Mouse (Mus musculus) forebrain, embryonic 11.5 days (tissue): ENCODE results near the gene Pdzd2. TPM values are rescaled to one million over a fixed set of nuclear protein-coding genes. Genes with fewer than 3 reads are reported as not detected.

Experiments
- ATAC-seq: fragments of 200-750 bp; cut with Nextera tagmentation; replicated peaks from 2 replicates; pipeline ENCODE4 v1.8.0; 2017; ENCODE audit warnings: moderate TSS enrichment; ENCODE audit not compliant: low FRiP score
- DNase-seq: peaks from one replicate; pipeline ENCODE4 v3.0.0-alpha.2; 2017; ENCODE audit warnings: low spot score
- H3K27ac ChIP-seq: fragments of 300-500 bp; sonication (generic); 2 replicates; pipeline ENCODE4 v1.5.1; 2014; ENCODE audit warnings: low read depth, low read length
- H3K27me3 ChIP-seq: fragments of 300-500 bp; sonication (generic); 2 replicates; pipeline ENCODE4 v1.6.1; 2014; ENCODE audit warnings: mild to moderate bottlenecking, low read length, mixed read lengths; ENCODE audit not compliant: control insufficient read depth, insufficient read depth
- H3K36me3 ChIP-seq: fragments of 300-500 bp; sonication (generic); 2 replicates; pipeline ENCODE4 v1.6.1; 2014; ENCODE audit warnings: mild to moderate bottlenecking, low read length, moderate library complexity, mixed read lengths; ENCODE audit not compliant: control insufficient read depth, insufficient read depth
- H3K4me1 ChIP-seq: fragments of 300-500 bp; sonication (generic); replicated peaks from 2 replicates; pipeline ENCODE4 v1.6.1; 2014; ENCODE audit warnings: low read length, mixed read lengths; ENCODE audit not compliant: control insufficient read depth, insufficient read depth
- H3K4me2 ChIP-seq: fragments of 300-500 bp; sonication (generic); 2 replicates; pipeline ENCODE4 v1.6.1; 2014; ENCODE audit warnings: low read depth, mild to moderate bottlenecking, low read length, moderate library complexity, mixed read lengths; ENCODE audit not compliant: severe bottlenecking
- H3K4me3 ChIP-seq: fragments of 300-500 bp; sonication (generic); 2 replicates; pipeline ENCODE4 v1.5.1; 2014; ENCODE audit warnings: low read depth, low read length
- H3K9ac ChIP-seq: fragments of 300-500 bp; sonication (generic); 2 replicates; pipeline ENCODE4 v1.6.1; 2014; ENCODE audit warnings: low read length
- H3K9me3 ChIP-seq: fragments of 300-500 bp; sonication (generic); 2 replicates; pipeline ENCODE4 v1.6.1; 2016; ENCODE audit warnings: low read length, mixed read lengths; ENCODE audit not compliant: control insufficient read depth
- WGBS: fragments of 180-500 bp; shearing (Covaris S2); extraction: QIAGEN DNeasy Blood & Tissue Kit; methylation state at CpG from one replicate; pipeline ENCODE4 v1.1.7; 2014; 5-methylcytosine and 5-hydroxymethylcytosine counted together
- polyA plus RNA-seq: library from polyadenylated mRNA; unstranded; fragments of >200 nt; fragmentation: Nextera tagmentation; extraction: Ambion mirVana; gene quantifications from 2 replicates; pipeline ENCODE4 v1.2.1, GENCODE M21; 2014

The Pdzd2 gene
- polyA plus RNA-seq, 1 experiment from 2014 or later: 6.0 TPM

DNA sequence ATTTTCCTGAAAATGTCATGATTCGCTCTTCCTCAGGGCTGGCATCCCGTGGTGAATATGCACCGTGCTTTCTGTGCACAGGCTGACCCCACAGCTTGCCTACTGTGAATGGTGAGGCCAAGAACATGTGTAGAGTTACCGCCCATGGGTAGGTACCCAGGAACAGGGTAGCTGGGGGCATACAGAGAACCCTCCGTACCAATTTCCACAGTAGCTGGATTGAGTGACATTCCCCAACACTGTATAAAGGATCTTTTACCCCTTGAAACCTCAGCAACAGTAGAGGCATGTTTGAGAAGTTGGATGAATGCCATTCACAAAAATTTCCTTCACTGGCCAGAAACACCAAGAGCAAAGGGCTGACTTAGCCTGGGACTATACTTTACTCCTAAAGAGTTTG lies 271.1 kb downstream of the Pdzd2 start:
- no peak overlapping the region for H3K4me3 ChIP-seq
- DNase-seq (no peak), ATAC-seq (no peak)
- no peak overlapping the region for H3K27ac ChIP-seq
- 89% methylated on average over 5 of the region's 5 CpGs for WGBS
- H3K27me3 ChIP-seq: no peaks in the 10 kb centered on the region
- no peak overlapping the region for H3K4me2 ChIP-seq
- no peaks in the 10 kb centered on the region for H3K4me1 ChIP-seq
- H3K36me3 ChIP-seq: no peaks in the 10 kb centered on the region
- no peaks in the 10 kb centered on the region for H3K9me3 ChIP-seq
- no peak overlapping the region for H3K9ac ChIP-seq

DNA sequence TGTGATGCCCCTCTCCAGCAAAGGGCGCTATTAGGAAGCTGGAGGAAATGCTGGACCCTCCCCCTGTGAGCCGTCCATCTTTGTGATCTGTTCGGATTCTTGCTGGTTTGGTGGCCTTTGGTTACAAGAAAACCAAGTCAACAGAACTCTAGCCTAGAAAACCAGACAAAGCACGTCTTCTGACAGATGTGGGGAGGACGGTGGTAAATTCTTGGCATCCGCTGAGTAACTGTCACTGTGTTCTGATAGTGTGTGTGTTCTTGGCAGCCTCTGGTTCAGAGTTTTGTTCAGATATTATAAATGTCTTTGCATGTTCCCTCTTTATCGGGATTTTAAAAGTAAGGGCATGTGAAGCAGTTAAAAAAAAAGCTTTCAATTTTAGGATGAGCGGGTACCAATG lies 274.0 kb downstream of the Pdzd2 start:
- Histone ChIP-seq H3K36me3 (no peaks in the 10 kb centered on the region), H3K4me3 (no peak overlapping the region), H3K9ac (no peak overlapping the region), H3K4me1 (no peaks in the 10 kb centered on the region), H3K27me3 (no peaks in the 10 kb centered on the region), H3K27ac (no peak overlapping the region), H3K9me3 (no peaks in the 10 kb centered on the region), H3K4me2 (no peak overlapping the region)
- no peak for ATAC-seq
- no peak for DNase-seq
- WGBS: 86% methylated on average over 8 of the region's 8 CpGs

DNA sequence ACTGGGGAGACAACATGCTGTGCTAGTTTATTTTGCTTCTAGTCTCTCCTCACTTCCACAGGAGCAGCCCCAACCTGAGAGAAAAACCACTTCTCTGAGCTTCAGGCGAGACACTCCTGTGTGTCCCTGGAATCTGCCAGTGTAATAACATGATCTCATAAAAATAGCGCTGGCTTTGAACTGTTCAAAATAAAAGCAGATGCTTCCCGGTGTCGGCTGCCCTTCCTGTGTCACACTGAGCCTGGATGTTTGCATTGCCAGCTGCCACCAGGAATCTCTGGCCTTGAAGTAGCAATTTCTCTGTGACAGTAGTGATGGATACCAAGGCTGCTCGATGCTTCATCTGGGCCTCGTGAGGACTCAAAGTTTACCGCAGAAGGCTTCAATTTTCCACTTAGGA lies 282.9 kb downstream of the Pdzd2 start:
- Histone ChIP-seq H3K4me2 (no peak overlapping the region), H3K4me1 (no peaks in the 10 kb centered on the region), H3K36me3 (no peaks in the 10 kb centered on the region), H3K27ac (no peak overlapping the region), H3K27me3 (no peaks in the 10 kb centered on the region), H3K9me3 (no peaks in the 10 kb centered on the region), H3K4me3 (no peak overlapping the region), H3K9ac (no peak overlapping the region)
- WGBS: 76% methylated on average over 7 of the region's 7 CpGs
- DNase-seq (no peak), ATAC-seq (no peak)

DNA sequence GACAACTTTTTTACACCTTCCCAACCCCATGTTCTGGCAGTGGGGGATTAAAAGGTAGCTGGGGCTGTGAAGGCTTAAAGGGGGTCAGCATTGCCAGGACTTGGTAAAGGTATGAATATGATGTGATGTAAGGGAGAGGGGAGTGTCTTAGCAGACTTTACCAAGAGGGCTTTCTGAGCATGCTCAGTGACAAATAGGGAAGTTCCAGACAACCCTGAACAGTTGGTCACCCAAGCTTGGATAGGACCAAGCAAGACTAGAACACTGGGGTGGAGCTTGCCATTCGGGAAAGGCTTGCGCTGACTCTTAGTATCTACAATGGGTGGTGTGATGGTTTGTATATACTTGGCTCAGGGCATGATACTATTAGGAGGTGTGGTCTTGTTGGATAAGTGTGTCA lies 286.4 kb downstream of the Pdzd2 start:
- Histone ChIP-seq H3K9ac (no peak overlapping the region), H3K4me2 (no peak overlapping the region), H3K4me1 (no peaks in the 10 kb centered on the region), H3K27me3 (no peaks in the 10 kb centered on the region), H3K27ac (no peak overlapping the region), H3K4me3 (no peak overlapping the region), H3K9me3 (no peaks in the 10 kb centered on the region), H3K36me3 (no peaks in the 10 kb centered on the region)
- DNase-seq: no peak
- no peak for ATAC-seq
- 96% methylated on average over 2 of the region's 2 CpGs for WGBS

DNA sequence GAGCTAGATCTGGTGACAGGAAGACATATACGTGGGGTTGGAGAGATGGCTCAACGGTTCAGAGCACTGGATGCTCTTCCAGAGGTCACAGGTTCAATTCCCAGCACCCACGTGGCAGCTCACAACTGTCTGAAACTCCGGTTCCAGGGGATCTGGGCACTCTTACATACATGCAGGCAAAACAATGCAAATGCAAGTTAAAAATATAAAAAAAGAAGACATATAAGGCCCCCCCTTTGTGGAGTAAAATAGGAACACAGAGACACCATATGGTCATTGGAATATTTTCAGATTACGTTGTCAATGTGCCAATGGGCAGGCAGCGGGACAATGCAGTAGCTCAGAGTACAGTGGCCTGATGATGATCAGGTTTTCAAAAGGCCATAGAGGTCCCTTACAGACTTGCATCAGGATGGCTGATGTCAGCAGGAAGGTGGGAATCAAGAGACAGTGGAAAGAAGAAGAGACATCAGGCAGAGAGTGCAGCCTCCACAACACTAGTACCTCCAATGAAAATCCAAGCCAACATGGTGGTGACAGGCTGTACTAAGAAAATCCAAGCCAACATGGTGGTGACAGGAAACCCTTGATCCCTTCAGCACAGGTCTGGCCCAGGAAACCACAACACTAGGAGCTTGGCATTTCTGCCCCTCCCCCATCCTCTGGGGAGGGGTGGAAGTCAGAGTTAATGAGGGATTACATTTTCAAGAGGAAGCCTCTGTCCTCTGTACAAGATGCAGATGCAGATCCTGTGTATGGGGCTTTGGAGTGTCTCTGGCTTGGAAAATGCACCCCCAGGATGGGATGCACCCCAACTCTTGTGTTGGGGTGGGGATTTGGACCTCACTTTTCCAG lies 287.4 kb downstream of the Pdzd2 start:
- DNase-seq: no peak
- Histone ChIP-seq H3K4me1 (no peaks in the 10 kb centered on the region), H3K4me2 (no peak overlapping the region), H3K27me3 (no peaks in the 10 kb centered on the region), H3K4me3 (no peak overlapping the region), H3K27ac (no peak overlapping the region), H3K36me3 (no peaks in the 10 kb centered on the region), H3K9me3 (no peaks in the 10 kb centered on the region), H3K9ac (no peak overlapping the region)
- WGBS: 91% methylated on average over 6 of the region's 6 CpGs
- ATAC-seq: no peak

DNA sequence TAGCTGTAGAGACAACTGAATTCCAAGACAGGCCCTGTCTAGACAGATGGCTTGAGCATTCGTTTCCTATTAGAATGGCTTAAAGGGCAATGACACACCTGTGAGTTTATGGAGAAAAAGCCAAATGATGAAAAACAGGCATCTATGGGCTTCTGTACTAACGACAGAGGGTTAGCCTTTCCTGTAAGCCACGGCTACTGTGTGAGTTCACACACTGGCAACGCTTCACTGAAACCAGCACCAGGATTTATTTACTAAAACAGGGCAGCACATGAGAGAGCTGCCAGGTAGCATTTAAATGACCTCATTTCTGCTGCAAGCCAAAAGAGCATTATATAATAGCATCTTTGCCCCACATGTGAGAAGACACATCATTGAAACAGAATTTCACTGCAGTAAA lies 288.3 kb downstream of the Pdzd2 start:
- WGBS: 89% methylated on average over 4 of the region's 4 CpGs
- no peak overlapping the region for H3K4me2 ChIP-seq
- no peaks in the 10 kb centered on the region for H3K9me3 ChIP-seq
- ATAC-seq: no peak
- H3K36me3 ChIP-seq: no peaks in the 10 kb centered on the region
- H3K4me1 ChIP-seq: no peaks in the 10 kb centered on the region
- no peak overlapping the region for H3K4me3 ChIP-seq
- DNase-seq: no peak
- H3K9ac ChIP-seq: no peak overlapping the region
- H3K27me3 ChIP-seq: no peaks in the 10 kb centered on the region
- no peak overlapping the region for H3K27ac ChIP-seq

DNA sequence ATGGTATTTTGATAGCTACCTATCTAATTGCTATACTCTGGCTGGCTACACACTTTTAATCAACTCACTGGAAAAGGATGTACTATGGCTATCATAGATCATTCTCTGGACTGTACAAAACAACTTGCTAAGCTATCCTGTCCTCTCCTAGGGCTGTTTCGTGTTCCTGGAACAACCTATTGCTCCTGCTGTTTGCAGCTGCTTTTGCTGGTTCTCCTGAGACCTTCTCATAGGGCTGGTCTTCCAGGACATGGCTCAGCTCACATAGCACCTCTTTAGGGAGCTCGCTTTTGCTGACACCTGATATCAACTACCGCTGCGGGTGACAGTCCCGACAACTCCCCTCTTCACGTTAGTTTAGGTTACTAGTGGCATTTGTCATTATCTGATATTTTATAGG lies 288.9 kb downstream of the Pdzd2 start:
- Histone ChIP-seq H3K9ac (no peak overlapping the region), H3K4me2 (no peak overlapping the region), H3K9me3 (no peaks in the 10 kb centered on the region), H3K27me3 (no peaks in the 10 kb centered on the region), H3K4me1 (no peaks in the 10 kb centered on the region), H3K36me3 (no peaks in the 10 kb centered on the region), H3K27ac (no peak overlapping the region), H3K4me3 (no peak overlapping the region)
- ATAC-seq (no peak), DNase-seq (no peak)
- 90% methylated on average over 6 of the region's 6 CpGs for WGBS

DNA sequence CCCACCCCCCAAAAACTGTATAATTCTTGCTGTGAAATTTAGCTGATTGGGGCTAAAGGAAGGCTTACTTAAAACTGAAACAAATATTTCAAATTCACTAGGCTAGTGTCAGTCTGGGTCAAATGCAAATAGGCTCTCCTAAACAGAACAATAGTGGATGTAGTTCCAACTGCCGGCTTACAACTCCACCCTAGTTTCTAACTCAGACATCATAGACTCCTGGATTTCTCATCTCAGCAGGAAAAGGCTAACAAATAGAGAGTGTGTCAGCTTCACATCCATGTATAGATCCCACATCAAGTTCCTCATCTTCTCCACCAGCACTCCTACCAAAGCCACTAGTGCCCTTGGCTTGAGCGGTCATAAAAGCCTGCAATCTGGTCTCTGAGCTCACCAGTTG lies 290.4 kb downstream of the Pdzd2 start:
- ATAC-seq (no peak), DNase-seq (no peak)
- Histone ChIP-seq H3K4me1 (no peaks in the 10 kb centered on the region), H3K4me2 (no peak overlapping the region), H3K36me3 (no peaks in the 10 kb centered on the region), H3K27ac (no peak overlapping the region), H3K4me3 (no peak overlapping the region), H3K9ac (no peak overlapping the region), H3K9me3 (no peaks in the 10 kb centered on the region), H3K27me3 (no peaks in the 10 kb centered on the region)
- 78% methylated on average over 2 of the region's 2 CpGs for WGBS

DNA sequence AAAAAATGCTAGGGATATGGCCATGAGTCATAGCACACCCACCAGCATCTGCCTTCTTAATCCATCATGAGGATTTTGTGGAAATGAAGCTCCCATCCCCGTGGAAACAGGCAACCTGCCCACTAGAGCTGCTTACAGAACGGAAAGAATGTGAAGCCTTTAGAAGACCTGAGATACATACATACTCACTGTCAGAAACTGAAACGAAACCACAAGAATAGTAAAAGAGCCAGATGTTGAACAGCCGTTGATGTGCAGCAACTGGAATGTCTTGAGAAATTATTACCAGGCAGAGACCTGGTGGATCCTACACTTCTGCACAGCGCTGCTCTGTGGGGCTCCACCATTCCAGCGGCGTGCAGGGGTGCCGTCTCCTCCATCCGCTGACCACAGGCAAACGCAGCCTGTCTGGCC lies 292.7 kb downstream of the Pdzd2 start:
- H3K27ac ChIP-seq: no peak overlapping the region
- DNase-seq (no peak), ATAC-seq (no peak)
- no peak overlapping the region for H3K4me2 ChIP-seq
- H3K9me3 ChIP-seq: no peaks in the 10 kb centered on the region
- H3K9ac ChIP-seq: no peak overlapping the region
- 91% methylated on average over 10 of the region's 10 CpGs for WGBS
- no peak overlapping the region for H3K4me3 ChIP-seq
- H3K4me1 ChIP-seq: no peaks in the 10 kb centered on the region
- no peaks in the 10 kb centered on the region for H3K27me3 ChIP-seq
- no peaks in the 10 kb centered on the region for H3K36me3 ChIP-seq
